Mouse (Mus musculus): ENCODE measurements around the gene Adgre5.

- TF ChIP-seq GATA1 (IDR thresholded peaks at IDR 0.05; ENCODE audit: borderline replicate concordance, low read length) (no peak), FLI1 (IDR thresholded peaks at IDR 0.05; ENCODE audit: low read length) (no peak)
Observed at GRCm38 (mm10) chr8:83725521-83726102, 15.5 kb downstream of the Adgre5 start.
